Mouse (Mus musculus): ENCODE results near the gene Sec24d. TPM values are rescaled to one million over a fixed set of nuclear protein-coding genes. Genes with fewer than 3 reads are reported as not detected.
A peak's percentile ranks its signal among the peaks of the same experiment; 100 is the strongest.

Sec24d gene
- polyA plus RNA-seq (2015; fragmentation: Nextera tagmentation; extraction: Ambion mirVana) = 20.1 and 21.9 TPM in 2 replicates

DNA sequence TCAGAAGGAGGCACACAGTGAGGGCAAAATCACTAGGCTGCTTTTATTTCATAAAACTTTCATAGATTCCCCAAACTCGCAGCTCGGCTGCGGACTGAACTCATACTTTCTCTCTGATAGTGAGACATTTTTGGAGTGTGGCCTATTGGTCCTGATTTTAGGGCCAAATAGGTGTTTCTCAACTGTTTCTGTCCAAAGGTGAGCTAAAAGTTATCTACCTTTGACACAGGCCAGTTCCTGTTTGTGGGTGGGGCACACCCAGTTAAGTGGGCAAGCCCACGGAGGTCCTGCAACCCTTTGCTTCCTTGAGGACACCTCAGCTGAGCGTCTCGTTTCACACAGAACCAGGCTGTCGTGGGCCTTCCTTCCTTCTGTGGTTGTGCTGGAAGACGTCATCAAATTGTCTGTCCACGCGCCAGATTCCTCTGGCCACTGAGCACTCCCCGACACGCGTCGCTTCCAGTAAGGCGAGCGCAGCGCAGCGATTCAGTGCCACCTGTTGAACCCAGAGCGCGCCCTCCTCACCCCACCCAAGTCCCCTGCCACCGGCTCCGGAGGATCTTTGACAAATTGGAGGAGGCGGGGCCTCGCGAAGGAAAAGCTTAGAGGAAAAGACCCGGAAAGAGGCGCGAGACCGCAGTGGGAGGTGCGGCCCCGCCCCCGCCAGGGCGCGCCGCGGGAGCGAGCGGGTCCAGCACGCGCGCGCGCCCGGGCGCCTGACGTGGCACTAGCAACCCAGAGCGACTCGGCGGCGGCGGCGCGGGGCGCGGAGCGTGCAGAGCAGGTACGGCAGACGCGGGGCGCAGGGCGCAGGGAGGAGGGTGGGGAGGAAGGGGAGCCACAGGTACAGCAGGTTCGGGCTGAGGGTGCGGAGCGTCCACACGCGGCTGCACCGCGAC is at the start of gene Sec24d:
TSS of gene Sec24d (plus strand) at position 703 of the 899 bp plus-strand sequence.
- 4% methylated on average over 60 of the region's 68 CpGs for WGBS
- Histone ChIP-seq H3K27ac (replicated peaks) (peak within 1 kb of the TSS; percentile 52), H3K9me3 (no peaks in the 10 kb centered on the region), H3K4me3 (peak within 1 kb of the TSS; percentile 72), H3K27me3 (peaks cover 34% of the 10 kb centered on the region), H3K4me1 (replicated peaks) (peaks cover 13% of the 10 kb centered on the region), H3K9ac (peak within 1 kb of the TSS; percentile 68), H3K36me3 (no peaks in the 10 kb centered on the region), H3K4me2 (peak within 1 kb of the TSS; percentile 73)
- ATAC-seq (ENCODE audit: low read depth) = peak; percentile 95

GRCm38 (mm10) chr3:123218646-123219045 is 48.6 kb upstream of the Sec24d start:
- Histone ChIP-seq H3K4me2 (no peak overlapping the region), H3K27ac (replicated peaks) (no peak overlapping the region), H3K9ac (no peak overlapping the region), H3K27me3 (no peaks in the 10 kb centered on the region), H3K36me3 (no peaks in the 10 kb centered on the region), H3K4me3 (no peak overlapping the region), H3K9me3 (no peaks in the 10 kb centered on the region), H3K4me1 (replicated peaks) (no peaks in the 10 kb centered on the region)
- WGBS = 56% methylated on average over 6 of the region's 6 CpGs
- ATAC-seq (ENCODE audit: low read depth) = no peak

GRCm38 (mm10) chr3:123227276-123227675 is 40.0 kb upstream of the Sec24d start:
- H3K4me3 ChIP-seq = no peak overlapping the region
- H3K4me1 ChIP-seq (replicated peaks) = no peaks in the 10 kb centered on the region
- WGBS = 94% methylated on average over 3 of the region's 3 CpGs
- no peak overlapping the region for H3K27ac ChIP-seq (replicated peaks)
- no peak for ATAC-seq (ENCODE audit: low read depth)
- no peaks in the 10 kb centered on the region for H3K27me3 ChIP-seq
- H3K9me3 ChIP-seq = no peaks in the 10 kb centered on the region
- H3K4me2 ChIP-seq = no peak overlapping the region
- H3K36me3 ChIP-seq = no peaks in the 10 kb centered on the region
- no peak overlapping the region for H3K9ac ChIP-seq

DNA sequence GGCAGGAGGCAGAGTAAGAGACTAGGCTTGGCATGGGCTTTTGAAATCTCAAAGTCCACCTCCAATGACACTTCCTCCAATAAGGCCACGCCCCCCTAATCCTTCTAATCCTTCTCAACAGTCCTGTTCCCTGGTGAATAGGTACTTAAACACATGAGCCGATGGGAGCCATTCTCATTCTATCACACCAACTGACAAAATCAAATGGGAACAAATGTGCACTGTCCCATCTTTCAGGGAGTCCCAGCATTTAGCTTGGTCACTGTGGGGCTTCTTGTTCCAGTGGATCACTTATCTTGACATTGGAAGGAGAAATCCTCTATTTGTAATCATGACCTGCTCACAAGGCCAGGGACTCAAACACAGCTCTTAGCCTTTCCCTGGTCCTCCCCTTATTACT is 35.6 kb upstream of the Sec24d start:
- Histone ChIP-seq H3K36me3 (no peaks in the 10 kb centered on the region), H3K27ac (replicated peaks) (no peak overlapping the region), H3K9ac (no peak overlapping the region), H3K4me3 (no peak overlapping the region), H3K4me2 (no peak overlapping the region), H3K4me1 (replicated peaks) (peaks cover 11% of the 10 kb centered on the region), H3K27me3 (peaks cover 12% of the 10 kb centered on the region), H3K9me3 (no peaks in the 10 kb centered on the region)
- whole genome bisulfite sequencing = 89% methylated on average over 2 of the region's 2 CpGs
- ATAC-seq (ENCODE audit: low read depth) = no peak

GRCm38 (mm10) chr3:123234191-123234836 is 32.9 kb upstream of the Sec24d start:
- WGBS = 53% methylated on average over 16 of the region's 16 CpGs
- H3K27ac ChIP-seq (replicated peaks) = no peak overlapping the region
- H3K4me2 ChIP-seq = no peak overlapping the region
- peaks cover 16% of the 10 kb centered on the region for H3K4me1 ChIP-seq (replicated peaks)
- no peaks in the 10 kb centered on the region for H3K36me3 ChIP-seq
- H3K9ac ChIP-seq = no peak overlapping the region
- ATAC-seq (ENCODE audit: low read depth) = peak; percentile 47; the same call in 1 of the 2 replicates
- no peak overlapping the region for H3K4me3 ChIP-seq
- no peaks in the 10 kb centered on the region for H3K9me3 ChIP-seq
- peaks cover 22% of the 10 kb centered on the region for H3K27me3 ChIP-seq

DNA sequence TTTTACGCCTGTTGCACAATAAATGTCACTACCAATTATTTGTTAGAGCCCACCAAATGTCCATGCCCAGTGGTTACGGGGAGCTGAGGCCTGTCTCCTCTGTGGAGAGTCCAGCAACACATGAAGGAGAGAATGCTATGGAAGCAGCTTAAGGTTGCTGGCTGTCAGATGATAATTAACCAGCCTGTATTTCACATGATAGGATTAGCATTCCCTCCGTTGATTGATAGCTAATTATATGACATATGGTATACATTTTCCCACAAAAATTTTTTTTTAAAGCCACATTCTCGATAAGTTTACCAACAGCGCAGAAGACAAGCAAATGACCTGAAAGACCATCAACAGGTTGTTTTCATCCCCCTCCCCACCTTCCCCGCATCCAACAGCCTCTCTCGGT is 31.8 kb upstream of the Sec24d start:
- Histone ChIP-seq H3K36me3 (no peaks in the 10 kb centered on the region), H3K27me3 (peaks cover 22% of the 10 kb centered on the region), H3K4me3 (peak overlapping the region; percentile 47), H3K27ac (replicated peaks) (no peak overlapping the region), H3K4me1 (replicated peaks) (peaks cover 16% of the 10 kb centered on the region), H3K4me2 (peak overlapping the region; percentile 81), H3K9me3 (no peaks in the 10 kb centered on the region), H3K9ac (peak overlapping the region; percentile 66)
- no peak for ATAC-seq (ENCODE audit: low read depth)
- WGBS = 18% methylated on average over 7 of the region's 7 CpGs

DNA sequence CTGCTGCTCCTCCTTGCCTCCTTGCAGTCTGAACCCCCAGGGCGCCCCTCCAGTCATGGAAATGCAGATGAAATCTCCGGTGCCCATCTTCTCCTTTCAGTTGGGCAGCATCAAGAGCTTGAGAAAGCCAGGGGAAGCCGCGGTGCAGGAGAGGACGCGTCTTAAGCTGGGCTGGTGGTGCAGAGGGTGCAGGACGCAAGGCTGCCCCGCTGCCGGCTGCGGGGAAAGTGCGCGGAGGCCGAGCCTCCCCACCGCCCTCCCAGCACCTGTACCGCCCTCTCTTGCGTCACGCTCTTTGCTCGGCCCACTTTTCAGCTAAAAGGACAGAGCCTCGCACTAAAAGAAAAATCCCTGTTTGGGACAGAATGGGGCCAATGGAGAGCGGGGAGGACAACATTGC is 31.3 kb upstream of the Sec24d start, which contains the start of gene Synpo2:
TSS of gene Synpo2 (minus strand) at position 229 of the 400 bp plus-strand sequence.
- WGBS = under 1% methylated on average over 20 of the region's 20 CpGs
- Histone ChIP-seq H3K36me3 (no peaks in the 10 kb centered on the region), H3K27ac (replicated peaks) (no peak within 1 kb of the TSS), H3K9me3 (no peaks in the 10 kb centered on the region), H3K4me2 (peak within 1 kb of the TSS; percentile 81), H3K4me3 (peak within 1 kb of the TSS; percentile 47), H3K9ac (peak within 1 kb of the TSS; percentile 66), H3K4me1 (replicated peaks) (peaks cover 16% of the 10 kb centered on the region), H3K27me3 (peaks cover 22% of the 10 kb centered on the region)
- ATAC-seq (ENCODE audit: low read depth) = peak; percentile 64; the same call in 1 of the 2 replicates

GRCm38 (mm10) chr3:123237039-123237438 is 30.2 kb upstream of the Sec24d start:
- Histone ChIP-seq H3K9ac (no peak overlapping the region), H3K9me3 (no peaks in the 10 kb centered on the region), H3K27me3 (peaks cover 22% of the 10 kb centered on the region), H3K36me3 (no peaks in the 10 kb centered on the region), H3K4me1 (replicated peaks) (peaks cover 16% of the 10 kb centered on the region), H3K4me2 (no peak overlapping the region), H3K27ac (replicated peaks) (no peak overlapping the region), H3K4me3 (no peak overlapping the region)
- ATAC-seq (ENCODE audit: low read depth) = no peak
- WGBS = 35% methylated on average over 7 of the region's 7 CpGs

DNA sequence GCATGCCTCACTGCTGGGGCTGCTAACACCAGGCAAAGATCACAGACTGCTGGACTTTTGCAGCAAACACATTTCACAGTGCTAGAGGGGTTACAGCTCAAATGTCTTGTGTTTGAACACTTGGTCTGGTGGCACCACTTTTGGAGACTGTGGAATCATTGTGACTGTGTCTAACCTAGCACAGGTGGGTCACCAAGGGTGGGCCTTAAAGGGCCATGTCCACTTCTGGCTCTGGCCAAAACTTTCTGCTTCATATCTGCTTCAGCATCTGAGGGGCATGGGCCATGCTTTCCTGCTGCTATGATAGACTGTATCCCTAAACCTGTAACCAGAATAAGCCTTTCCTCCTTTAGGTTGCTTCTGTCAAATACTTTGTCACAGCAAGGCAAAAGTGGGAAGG is 29.8 kb upstream of the Sec24d start:
- Histone ChIP-seq H3K27me3 (peaks cover 22% of the 10 kb centered on the region), H3K9me3 (no peaks in the 10 kb centered on the region), H3K4me3 (no peak overlapping the region), H3K9ac (no peak overlapping the region), H3K4me2 (no peak overlapping the region), H3K36me3 (no peaks in the 10 kb centered on the region), H3K27ac (replicated peaks) (no peak overlapping the region), H3K4me1 (replicated peaks) (peaks cover 16% of the 10 kb centered on the region)
- no peak for ATAC-seq (ENCODE audit: low read depth)

GRCm38 (mm10) chr3:123244376-123244775 is 22.9 kb upstream of the Sec24d start:
- H3K36me3 ChIP-seq = no peaks in the 10 kb centered on the region
- H3K4me3 ChIP-seq = no peak overlapping the region
- no peaks in the 10 kb centered on the region for H3K27me3 ChIP-seq
- H3K4me2 ChIP-seq = no peak overlapping the region
- H3K27ac ChIP-seq (replicated peaks) = no peak overlapping the region
- no peak overlapping the region for H3K9ac ChIP-seq
- no peaks in the 10 kb centered on the region for H3K9me3 ChIP-seq
- ATAC-seq (ENCODE audit: low read depth) = no peak
- WGBS = 70% methylated on average over 5 of the region's 5 CpGs
- no peaks in the 10 kb centered on the region for H3K4me1 ChIP-seq (replicated peaks)

DNA sequence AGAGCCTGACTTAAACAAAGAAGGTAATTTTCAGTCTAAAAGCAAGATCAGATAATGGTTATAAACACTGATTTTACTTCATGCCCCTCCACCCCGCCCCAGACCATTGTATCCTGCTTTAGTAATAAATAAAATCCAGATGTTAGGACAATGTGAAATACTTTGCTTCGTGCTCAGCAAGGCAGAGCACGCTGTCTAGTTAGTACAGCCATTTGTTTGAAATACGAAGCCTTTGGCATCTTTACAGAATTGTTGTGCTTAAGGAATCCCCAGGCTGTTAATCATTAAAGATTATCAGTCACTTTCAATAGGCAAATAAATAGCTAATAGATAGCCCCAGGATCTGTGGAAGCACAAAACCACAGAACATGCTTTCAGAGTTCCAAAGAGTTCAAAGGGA is 21.6 kb upstream of the Sec24d start:
- H3K27me3 ChIP-seq = no peaks in the 10 kb centered on the region
- no peaks in the 10 kb centered on the region for H3K4me1 ChIP-seq (replicated peaks)
- no peak overlapping the region for H3K4me3 ChIP-seq
- no peak overlapping the region for H3K4me2 ChIP-seq
- H3K27ac ChIP-seq (replicated peaks) = no peak overlapping the region
- no peaks in the 10 kb centered on the region for H3K36me3 ChIP-seq
- H3K9ac ChIP-seq = no peak overlapping the region
- no peaks in the 10 kb centered on the region for H3K9me3 ChIP-seq
- WGBS = 36% methylated on average over 4 of the region's 4 CpGs
- ATAC-seq (ENCODE audit: low read depth) = no peak
